ENCODE assay signal across 23 mouse cellular contexts in the genomic region with DNA sequence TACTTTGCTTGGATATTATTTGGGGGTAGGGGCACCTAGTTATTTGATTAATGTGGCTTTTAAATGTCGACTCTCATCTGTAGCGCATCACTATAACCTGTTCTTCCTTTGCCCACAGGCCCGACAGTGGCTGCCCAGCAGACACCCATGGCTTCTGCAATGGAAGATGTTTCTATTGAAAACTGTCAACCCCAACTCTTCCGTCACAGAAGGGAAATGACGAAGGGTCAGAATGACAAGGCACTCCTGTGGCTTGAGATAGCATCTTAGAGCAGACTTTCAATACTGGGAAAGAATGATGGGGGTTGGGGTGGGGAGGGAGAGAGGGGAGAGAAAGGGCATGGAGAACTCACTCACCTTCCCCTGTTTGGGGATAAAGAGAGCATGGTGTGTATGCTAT.
"Had no signal": no experiment of that assay in that cellular context is flagged by ENCODE, and none has a peak within 500 bp of the region (broad histone marks: within the 10 kb centered on the region; RNA-seq: fewer than 3 reads in every experiment).

No protein-coding gene starts in this region.

- H3K4me1 ChIP-seq: lung, embryonic 15.5 days; midbrain, embryonic 13.5 days; neural tube, embryonic 13.5 days had no signal

- H3K27me3 ChIP-seq: limb, embryonic 13.5 days; lung, embryonic 15.5 days; midbrain, embryonic 13.5 days; neural tube, embryonic 13.5 days had no signal

- H3K9me3 ChIP-seq: kidney, embryonic 15.5 days; limb, embryonic 10.5 days; limb, embryonic 13.5 days; liver, embryonic 12.5 days; liver, embryonic 15.5 days; lung, embryonic 15.5 days; midbrain, embryonic 13.5 days; neural tube, embryonic 13.5 days had no signal

- DNase-seq: kidney, adult 8-10 months; kidney, postnatal 14 days; kidney, postnatal 4 days; liver; lung, adult 18-20 months; lung, postnatal 10 days; lung, postnatal 36 days; retina, postnatal 1 day; right cerebral cortex, postnatal 25 days; thymus, adult 2 months; thymus, postnatal 14 days; thymus, postnatal 4 days had no signal

- H3K4me2 ChIP-seq: kidney, embryonic 15.5 days; limb, embryonic 13.5 days; liver, embryonic 12.5 days; liver, embryonic 15.5 days; lung, embryonic 15.5 days; midbrain, embryonic 13.5 days; neural tube, embryonic 13.5 days had no signal

- H3K36me3 ChIP-seq: kidney, embryonic 15.5 days; limb, embryonic 10.5 days; limb, embryonic 13.5 days; liver, embryonic 12.5 days; liver, embryonic 15.5 days; lung, embryonic 15.5 days; midbrain, embryonic 13.5 days had no signal

- H3K9ac ChIP-seq: kidney, embryonic 15.5 days; limb, embryonic 13.5 days; liver, embryonic 12.5 days; liver, embryonic 15.5 days; lung, embryonic 15.5 days; midbrain, embryonic 13.5 days; neural tube, embryonic 13.5 days had no signal

- ATAC-seq: liver, embryonic 12.5 days; midbrain, embryonic 13.5 days; midbrain, embryonic 16.5 days had no signal

- H3K4me3 ChIP-seq: kidney, embryonic 15.5 days; limb, embryonic 10.5 days; limb, embryonic 13.5 days; liver, embryonic 12.5 days; liver, embryonic 15.5 days; lung, embryonic 15.5 days; midbrain, embryonic 13.5 days; myocyte; neural tube, embryonic 13.5 days had no signal

- H3K27ac ChIP-seq: kidney, embryonic 15.5 days; limb, embryonic 10.5 days; limb, embryonic 13.5 days; liver, embryonic 12.5 days; liver, embryonic 15.5 days; lung, embryonic 15.5 days; midbrain, embryonic 13.5 days; neural tube, embryonic 13.5 days; stomach, postnatal 0 days had no signal
